Mouse (Mus musculus): ENCODE data around the gene Cntnap5a. TPM values are rescaled to one million over a fixed set of nuclear protein-coding genes. Genes with fewer than 3 reads are reported as not detected.

Cntnap5a gene
- polyA plus RNA-seq, 1 experiment = 9.4 TPM

GRCm38 (mm10) chr1:116401996-116402656 lies 717.6 kb downstream of the Cntnap5a start:
- TF ChIP-seq CTCF (IDR thresholded peaks at IDR 0.05; ENCODE audit: extremely low read depth, insufficient read depth, low read length) (no peak), POLR2A (IDR thresholded peaks at IDR 0.05; ENCODE audit: extremely low read depth, insufficient read depth, low read length) (no peak)
- no peak overlapping the region for H3K27ac ChIP-seq (ENCODE audit: insufficient read depth, low read length)
- no peak overlapping the region for H3K4me3 ChIP-seq (ENCODE audit: insufficient read depth, low read length)
- H3K4me1 ChIP-seq (ENCODE audit: control insufficient read depth, insufficient read depth, low read length) = no peaks in the 10 kb centered on the region

DNA sequence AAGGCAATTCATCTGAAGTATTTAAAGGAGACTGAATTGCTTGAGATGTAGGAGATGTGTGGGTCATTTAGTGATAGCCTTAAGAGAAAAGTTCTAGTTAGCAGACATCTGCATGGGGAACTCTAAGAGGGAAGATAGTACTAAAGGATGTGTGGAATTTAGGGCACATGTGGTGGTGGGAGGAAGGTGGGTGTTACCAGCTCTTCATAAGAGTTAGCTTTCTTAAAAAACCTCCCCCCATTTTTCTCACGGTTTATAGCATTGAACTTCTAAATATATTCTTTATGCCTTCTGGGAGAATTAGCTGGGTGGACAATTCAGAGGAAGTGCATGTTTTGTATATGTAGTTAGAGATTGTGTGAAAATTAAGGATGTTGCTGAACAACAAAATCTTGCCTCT lies 725.3 kb downstream of the Cntnap5a start:
- no peak overlapping the region for H3K4me3 ChIP-seq (ENCODE audit: insufficient read depth, low read length)
- no peak overlapping the region for H3K27ac ChIP-seq (ENCODE audit: insufficient read depth, low read length)
- TF ChIP-seq CTCF (IDR thresholded peaks at IDR 0.05; ENCODE audit: extremely low read depth, insufficient read depth, low read length) = no peak
- TF ChIP-seq POLR2A (IDR thresholded peaks at IDR 0.05; ENCODE audit: extremely low read depth, insufficient read depth, low read length) = no peak
- H3K4me1 ChIP-seq (ENCODE audit: control insufficient read depth, insufficient read depth, low read length) = no peaks in the 10 kb centered on the region

DNA sequence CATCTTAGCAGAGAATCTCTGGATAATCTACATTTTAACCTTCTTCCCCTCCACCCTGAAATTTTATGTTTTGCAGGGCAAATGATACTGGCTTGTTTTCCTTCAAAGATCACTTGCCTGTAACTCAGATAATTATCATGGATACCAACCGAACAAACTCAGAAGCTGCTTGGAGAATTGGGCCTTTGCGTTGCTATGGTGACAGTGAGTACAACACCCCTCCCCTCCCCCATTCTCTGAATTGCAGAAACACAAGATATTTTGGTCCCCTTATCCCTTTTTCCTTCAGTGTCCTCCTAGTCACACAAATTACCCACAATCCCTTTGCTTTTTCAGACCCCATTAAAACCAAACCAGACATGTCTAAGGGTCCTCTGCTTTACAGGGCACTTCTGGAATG lies 743.8 kb downstream of the Cntnap5a start:
- H3K27ac ChIP-seq (ENCODE audit: insufficient read depth, low read length) = no peak overlapping the region
- TF ChIP-seq POLR2A (IDR thresholded peaks at IDR 0.05; ENCODE audit: extremely low read depth, insufficient read depth, low read length) = no peak
- no peaks in the 10 kb centered on the region for H3K4me1 ChIP-seq (ENCODE audit: control insufficient read depth, insufficient read depth, low read length)
- no peak overlapping the region for H3K4me3 ChIP-seq (ENCODE audit: insufficient read depth, low read length)

- Histone ChIP-seq H3K4me1 (ENCODE audit: control insufficient read depth, insufficient read depth, low read length) (no peaks in the 10 kb centered on the region), H3K27ac (ENCODE audit: insufficient read depth, low read length) (no peak overlapping the region), H3K4me3 (ENCODE audit: insufficient read depth, low read length) (no peak overlapping the region)
- TF ChIP-seq POLR2A (IDR thresholded peaks at IDR 0.05; ENCODE audit: extremely low read depth, insufficient read depth, low read length) (no peak), CTCF (IDR thresholded peaks at IDR 0.05; ENCODE audit: extremely low read depth, insufficient read depth, low read length) (no peak)
These were observed 770.7 kb downstream of the Cntnap5a start for GRCm38 (mm10) chr1:116455115-116455717.

DNA sequence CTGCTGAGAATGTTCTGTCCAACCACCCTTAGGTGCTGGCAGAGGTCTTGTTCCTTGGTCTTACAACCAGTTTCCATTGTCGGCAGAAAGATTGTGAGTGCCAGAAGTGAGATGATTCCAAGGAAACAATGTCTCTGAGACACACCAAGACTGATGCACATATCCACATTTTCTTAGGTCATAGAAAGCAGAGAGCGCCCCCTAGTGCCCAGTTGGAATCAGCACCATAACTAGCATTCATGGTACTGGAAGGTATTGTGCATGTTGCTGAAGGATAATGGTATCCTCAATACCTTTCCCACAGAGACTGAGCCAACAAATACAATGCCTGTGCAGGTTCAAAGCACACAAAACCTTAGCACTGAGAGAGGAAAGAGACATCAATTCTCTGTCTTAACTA lies 793.1 kb downstream of the Cntnap5a start:
- TF ChIP-seq CTCF (IDR thresholded peaks at IDR 0.05; ENCODE audit: extremely low read depth, insufficient read depth, low read length) (peak; percentile 61), POLR2A (IDR thresholded peaks at IDR 0.05; ENCODE audit: extremely low read depth, insufficient read depth, low read length) (no peak)
- Histone ChIP-seq H3K4me1 (ENCODE audit: control insufficient read depth, insufficient read depth, low read length) (no peaks in the 10 kb centered on the region; the same call in 1 of the 2 replicates), H3K4me3 (ENCODE audit: insufficient read depth, low read length) (no peak overlapping the region), H3K27ac (ENCODE audit: insufficient read depth, low read length) (no peak overlapping the region)

GRCm38 (mm10) chr1:116488780-116489569 lies 804.4 kb downstream of the Cntnap5a start:
- TF ChIP-seq CTCF (IDR thresholded peaks at IDR 0.05; ENCODE audit: extremely low read depth, insufficient read depth, low read length) = no peak
- TF ChIP-seq POLR2A (IDR thresholded peaks at IDR 0.05; ENCODE audit: extremely low read depth, insufficient read depth, low read length) = no peak
- no peak overlapping the region; the same call in 1 of the 2 replicates for H3K27ac ChIP-seq (ENCODE audit: insufficient read depth, low read length)
- no peaks in the 10 kb centered on the region; the same call in 1 of the 2 replicates for H3K4me1 ChIP-seq (ENCODE audit: control insufficient read depth, insufficient read depth, low read length)
- no peak overlapping the region for H3K4me3 ChIP-seq (ENCODE audit: insufficient read depth, low read length)

DNA sequence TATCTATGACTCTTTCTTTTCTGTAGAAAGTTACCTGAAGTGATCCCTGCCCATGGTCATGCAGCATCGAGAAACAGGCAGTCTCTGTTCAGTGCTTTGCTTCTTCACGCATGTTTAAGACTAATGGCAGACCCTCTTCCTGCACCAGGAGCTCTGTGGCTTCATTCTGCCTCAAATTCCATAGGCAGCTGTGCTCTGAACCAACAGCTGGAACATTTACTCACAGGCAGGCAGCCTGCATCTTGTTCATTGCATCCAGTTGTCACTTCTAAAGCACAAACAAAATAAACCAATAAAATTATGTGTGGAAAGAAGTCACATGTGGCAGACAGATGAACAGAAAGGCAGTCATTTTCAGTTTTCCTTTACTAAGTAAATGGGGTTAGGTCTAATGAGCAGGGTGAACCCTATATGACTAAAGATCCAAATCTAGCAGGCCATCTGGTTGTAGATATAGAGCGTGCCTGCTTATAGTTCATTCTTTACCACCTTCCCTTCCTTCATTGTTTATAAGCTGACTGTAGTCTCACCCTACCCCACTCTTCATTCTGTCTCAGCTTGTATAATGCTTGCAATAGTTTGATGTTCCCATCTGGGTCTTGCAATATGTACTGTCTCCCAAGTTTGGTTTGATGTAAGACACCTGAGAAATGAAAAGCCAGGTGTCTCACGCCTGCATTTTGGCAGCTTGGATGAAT lies 893.6 kb downstream of the Cntnap5a start:
- TF ChIP-seq POLR2A (IDR thresholded peaks at IDR 0.05; ENCODE audit: extremely low read depth, insufficient read depth, low read length) (no peak), CTCF (IDR thresholded peaks at IDR 0.05; ENCODE audit: extremely low read depth, insufficient read depth, low read length) (no peak)
- no peaks in the 10 kb centered on the region for H3K4me1 ChIP-seq (ENCODE audit: control insufficient read depth, insufficient read depth, low read length)
- H3K27ac ChIP-seq (ENCODE audit: insufficient read depth, low read length) = no peak overlapping the region
- H3K4me3 ChIP-seq (ENCODE audit: insufficient read depth, low read length) = no peak overlapping the region

DNA sequence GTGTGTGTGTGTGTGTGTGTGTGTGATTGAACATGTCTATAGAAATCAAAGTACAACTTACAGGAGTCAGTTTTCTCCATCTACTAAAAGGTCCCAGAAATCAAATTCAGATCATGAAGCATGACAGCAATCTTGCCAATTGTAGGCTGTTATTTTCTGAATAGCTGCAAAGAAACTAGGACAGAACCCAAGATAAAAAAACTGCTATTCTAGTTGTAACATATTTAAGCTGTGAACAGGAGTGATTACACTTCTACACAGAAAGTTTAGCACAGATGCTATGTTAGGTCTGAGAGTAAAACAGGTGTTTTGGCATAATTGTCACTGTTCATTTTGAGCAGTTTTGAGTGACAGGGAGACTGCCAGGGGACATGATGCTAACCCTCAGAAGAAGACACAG lies 931.7 kb downstream of the Cntnap5a start:
- TF ChIP-seq CTCF (IDR thresholded peaks at IDR 0.05; ENCODE audit: extremely low read depth, insufficient read depth, low read length) (no peak), POLR2A (IDR thresholded peaks at IDR 0.05; ENCODE audit: extremely low read depth, insufficient read depth, low read length) (no peak)
- no peak overlapping the region for H3K27ac ChIP-seq (ENCODE audit: insufficient read depth, low read length)

More for the DNA sequence above, 931.7 kb downstream of the Cntnap5a start:
- H3K4me1 ChIP-seq (ENCODE audit: control insufficient read depth, insufficient read depth, low read length) = no peaks in the 10 kb centered on the region
- no peak overlapping the region for H3K4me3 ChIP-seq (ENCODE audit: insufficient read depth, low read length)
